Mouse (Mus musculus) kidney, postnatal 36 days (tissue): Measurements from ENCODE around the gene Pde4c.

Experiments
- DNase-seq, 2 experiments: peaks; one replicate each; pipeline ENCODE4 v3.0.0; 2021 to 2022; ENCODE audit warnings: mixed read lengths in 2 of 2

Pde4c gene

GRCm38 (mm10) chr8:70723486-70724210, at the start of gene Pde4c:
Pde4c (plus strand) TSS chr8:70723720.
- DNase-seq, result peak; percentile 95 to 98

- DNase-seq, result no peak
These were observed 49.4 kb upstream of the Pde4c start for GRCm38 (mm10) chr8:70674109-70674508.

GRCm38 (mm10) chr8:70674716-70675115, 48.8 kb upstream of the Pde4c start:
- no peak for DNase-seq

GRCm38 (mm10) chr8:70675336-70675735, 48.2 kb upstream of the Pde4c start:
- DNase-seq, result no peak

- DNase-seq, result peak; percentile 77 to 79
These were observed 46.0 kb upstream of the Pde4c start for GRCm38 (mm10) chr8:70677451-70678080.

- DNase-seq, result no peak
These were observed 44.8 kb upstream of the Pde4c start for GRCm38 (mm10) chr8:70678679-70679078.

GRCm38 (mm10) chr8:70679404-70679803, 44.1 kb upstream of the Pde4c start:
- no peak for DNase-seq

GRCm38 (mm10) chr8:70680039-70680438, 43.5 kb upstream of the Pde4c start:
- DNase-seq, result peak; percentile 89 to 93

GRCm38 (mm10) chr8:70681410-70681809, 42.1 kb upstream of the Pde4c start:
- no peak for DNase-seq

- peak; percentile 61 to 65 for DNase-seq
These were observed 41.3 kb upstream of the Pde4c start for GRCm38 (mm10) chr8:70682193-70682592.

GRCm38 (mm10) chr8:70682692-70683091, 40.8 kb upstream of the Pde4c start:
- DNase-seq, result no peak

- no peak for DNase-seq
These were observed 39.2 kb upstream of the Pde4c start for GRCm38 (mm10) chr8:70684291-70684690.

GRCm38 (mm10) chr8:70687576-70687975, 35.9 kb upstream of the Pde4c start:
- DNase-seq, result peak; percentile 86 to 90

- no peak for DNase-seq
These were observed 35.4 kb upstream of the Pde4c start for GRCm38 (mm10) chr8:70688136-70688535.

GRCm38 (mm10) chr8:70689892-70690390, 33.6 kb upstream of the Pde4c start:
- DNase-seq, result no peak

GRCm38 (mm10) chr8:70691230-70691629, 32.3 kb upstream of the Pde4c start:
- DNase-seq, result no peak

- peak; percentile 76 to 83 for DNase-seq
These were observed 31.7 kb upstream of the Pde4c start for GRCm38 (mm10) chr8:70691727-70692231.

- DNase-seq, result no peak
These were observed 29.9 kb upstream of the Pde4c start for GRCm38 (mm10) chr8:70693636-70694035.

GRCm38 (mm10) chr8:70695318-70696018, 28.1 kb upstream of the Pde4c start:
- DNase-seq, result peak; percentile 66 to 80

GRCm38 (mm10) chr8:70696019-70696885, 27.3 kb upstream of the Pde4c start:
- peak; percentile 84 to 93 for DNase-seq

- no peak for DNase-seq
These were observed 26.6 kb upstream of the Pde4c start for GRCm38 (mm10) chr8:70696946-70697345.
